Mouse (Mus musculus) embryo, embryonic 9.5 days (tissue): Measurements from ENCODE around the gene Slc25a34.
A peak's percentile ranks its signal among the peaks of the same experiment; 100 is the strongest.

ENCODE experiments used
- DNase-seq: peaks from one replicate; pipeline ENCODE4 v3.0.0-alpha.2; 2017; ENCODE audit errors: extremely low spot score

The Slc25a34 gene

DNA sequence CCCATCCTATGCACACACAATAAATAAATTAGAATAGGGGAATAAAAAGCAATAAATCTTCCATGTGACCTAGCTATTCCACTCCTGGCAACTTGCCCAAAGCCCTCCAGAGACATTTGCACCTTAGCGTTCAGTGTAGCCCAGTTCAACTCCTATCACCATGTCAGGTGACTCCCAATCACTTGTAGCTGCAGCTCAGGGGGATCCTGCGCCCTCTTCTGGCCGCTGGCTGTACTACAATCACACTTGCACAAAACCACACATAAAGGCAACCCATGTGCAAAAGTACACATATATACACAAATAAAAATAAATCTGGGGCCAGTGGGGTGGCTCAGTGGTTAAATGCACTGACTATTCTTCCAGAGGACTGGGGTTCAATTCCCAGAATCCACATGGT, 32.1 kb downstream of the Slc25a34 start:
- peak; percentile 33 for DNase-seq

GRCm38 (mm10) chr4:141583919-141584318, 39.7 kb downstream of the Slc25a34 start:
- DNase-seq = no peak

GRCm38 (mm10) chr4:141581051-141581450, 42.6 kb downstream of the Slc25a34 start:
- DNase-seq = no peak

GRCm38 (mm10) chr4:141578833-141579232, 44.8 kb downstream of the Slc25a34 start:
- DNase-seq = no peak

GRCm38 (mm10) chr4:141576877-141577276, 46.7 kb downstream of the Slc25a34 start:
- no peak for DNase-seq

GRCm38 (mm10) chr4:141576404-141576803, 47.2 kb downstream of the Slc25a34 start:
- no peak for DNase-seq

GRCm38 (mm10) chr4:141574789-141575702, 48.6 kb downstream of the Slc25a34 start:
- peak; percentile 82 for DNase-seq

DNA sequence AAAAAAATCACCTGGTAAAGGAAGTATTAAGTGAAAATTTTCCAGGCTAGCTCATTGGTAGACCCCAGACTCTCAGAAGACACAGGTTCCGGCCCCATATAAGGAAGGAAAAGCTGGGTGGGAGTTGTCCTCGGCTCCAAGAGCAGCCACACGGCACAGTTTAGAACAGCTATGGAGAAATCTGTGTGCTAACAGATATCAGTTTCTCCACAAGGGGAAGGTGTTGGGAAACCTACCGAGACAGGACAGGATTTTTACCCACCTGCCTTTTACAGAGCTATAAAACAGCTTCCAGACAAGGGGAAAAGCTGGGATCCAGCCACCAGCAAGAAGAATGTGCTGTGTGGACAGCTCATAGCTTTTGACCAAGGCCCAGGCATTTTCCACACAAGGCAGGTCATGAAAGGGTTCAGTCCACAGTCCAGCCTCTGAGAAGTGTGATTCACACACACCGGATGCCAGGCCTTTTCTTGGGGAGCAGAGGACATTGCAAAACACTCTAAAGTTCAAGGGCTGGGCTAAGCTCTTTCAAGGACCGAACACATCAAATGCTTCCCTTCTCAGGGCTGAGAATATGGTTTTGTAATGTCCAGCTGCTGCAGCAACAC, 50.2 kb downstream of the Slc25a34 start:
- no peak for DNase-seq

DNA sequence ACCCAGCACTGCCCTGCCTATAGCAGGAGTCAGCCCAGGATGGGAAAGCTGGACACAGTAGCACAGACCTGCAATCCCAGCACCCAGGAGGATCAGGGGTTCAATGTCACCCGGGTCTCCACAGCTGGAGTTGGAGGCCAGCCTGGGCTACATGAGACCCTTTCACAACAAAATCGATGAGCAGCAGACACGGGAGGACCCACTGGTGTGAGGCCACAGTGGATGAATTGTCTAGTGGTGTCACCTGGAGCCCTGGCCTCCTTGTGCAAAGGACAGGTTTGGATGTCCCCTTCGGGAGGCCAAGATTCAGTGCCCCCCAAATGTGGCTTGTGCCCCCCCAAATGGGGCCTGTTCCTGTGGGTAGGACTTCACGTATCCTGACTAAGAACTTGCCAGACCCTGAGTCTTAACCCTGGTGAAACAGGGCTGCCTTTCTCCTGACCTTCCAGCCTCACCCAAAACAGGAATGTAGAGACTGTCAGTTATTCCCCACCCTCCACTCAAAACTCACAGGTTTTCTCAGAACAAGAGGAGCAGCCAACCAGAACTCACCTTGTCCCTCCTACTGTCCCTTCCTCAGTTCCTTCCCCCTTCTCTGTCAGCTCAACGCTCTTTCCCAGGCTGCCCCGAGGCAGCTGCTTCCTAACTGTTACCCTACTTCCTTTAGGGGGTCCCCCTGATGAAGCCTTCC, 50.8 kb downstream of the Slc25a34 start:
- no peak for DNase-seq

DNA sequence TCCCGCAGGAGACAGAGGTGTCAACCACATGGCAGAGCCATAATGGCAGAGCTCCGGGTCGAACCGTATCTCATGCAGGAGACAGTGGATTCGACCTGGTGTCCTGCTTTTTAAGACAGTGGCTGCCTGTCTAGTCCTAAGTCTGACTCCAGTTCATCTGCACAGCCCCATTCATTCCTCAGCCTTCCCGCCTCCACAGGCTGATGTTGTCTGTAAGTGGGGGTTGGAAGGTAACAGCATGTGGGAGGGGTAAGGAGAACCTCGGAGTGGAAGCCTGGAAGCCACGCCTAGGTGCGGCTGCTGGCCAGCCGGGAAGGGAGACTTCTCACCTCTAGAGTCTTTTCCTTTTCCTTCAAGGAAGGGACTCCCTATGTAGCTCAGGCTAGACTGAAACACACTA, 51.7 kb downstream of the Slc25a34 start:
- no peak for DNase-seq

- no peak for DNase-seq
These were observed 52.3 kb downstream of the Slc25a34 start for GRCm38 (mm10) chr4:141571337-141571739.

DNA sequence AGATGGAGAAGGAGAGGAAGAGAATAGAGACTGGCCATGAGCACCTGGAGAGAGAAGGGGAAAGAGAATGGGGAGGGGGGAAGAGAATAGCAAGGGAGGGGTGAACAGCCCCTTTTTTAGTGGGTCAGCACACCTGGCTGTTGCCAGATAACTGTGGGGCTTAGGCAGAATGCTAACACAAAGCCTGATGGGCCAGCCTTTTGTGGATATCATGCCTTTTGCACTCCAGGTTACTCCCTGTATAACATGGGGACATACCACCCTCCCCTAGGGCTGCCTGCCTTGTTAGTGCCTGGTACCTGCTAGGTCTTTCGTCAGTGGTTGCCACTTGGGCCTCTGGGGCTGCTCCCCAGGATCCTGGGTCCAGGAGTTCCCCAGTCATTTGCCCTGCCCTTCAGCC, 52.8 kb downstream of the Slc25a34 start:
- no peak for DNase-seq

- DNase-seq = no peak
These were observed 53.6 kb downstream of the Slc25a34 start for GRCm38 (mm10) chr4:141570004-141570403.

DNA sequence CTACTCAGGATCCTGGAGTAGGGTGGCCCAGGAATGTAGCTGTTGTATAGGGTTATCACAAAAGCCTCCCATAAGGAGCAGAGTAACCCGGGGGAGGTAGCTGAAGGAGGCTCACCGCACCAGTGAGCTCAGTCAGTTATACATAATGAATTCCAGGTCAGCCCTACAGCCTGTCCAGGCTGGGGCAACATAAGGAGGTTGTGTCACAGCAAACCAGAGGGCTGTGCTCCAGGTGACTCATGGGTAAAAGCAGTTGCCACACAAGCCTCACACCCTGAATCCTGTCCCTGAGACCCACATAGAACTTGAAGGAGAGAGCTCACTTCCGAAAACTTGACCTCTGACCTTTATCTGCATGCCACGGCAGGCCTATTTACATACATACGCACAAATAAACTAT, 54.7 kb downstream of the Slc25a34 start:
- no peak for DNase-seq
